Mouse (Mus musculus) embryonic facial prominence, embryonic 15.5 days (tissue): ENCODE measurements around the gene Apon. TPM values are rescaled to one million over a fixed set of nuclear protein-coding genes. Genes with fewer than 3 reads are reported as not detected.
A peak's percentile ranks its signal among the peaks of the same experiment; 100 is the strongest.
"Not testable (repeated sequence)": the region's sequence is repeated elsewhere in the genome, so short reads cannot be mapped to it uniquely, and the experiment has no call there.

ENCODE experiments used
- ATAC-seq: fragments of 200-750 bp; cut with Nextera tagmentation; 2 replicates; pipeline ENCODE4 v1.8.0; 2017; ENCODE audit warnings: low read depth, moderate TSS enrichment; ENCODE audit not compliant: insufficient number of reproducible peaks, low FRiP score, low TSS enrichment
- H3K27ac ChIP-seq: fragments of 300-500 bp; sonication (generic); replicated peaks from 2 replicates; pipeline ENCODE4 v1.5.1; 2015; ENCODE audit warnings: mild to moderate bottlenecking, inconsistent platforms
- H3K27me3 ChIP-seq: fragments of 300-500 bp; sonication (generic); 2 replicates; pipeline ENCODE4 v1.6.1; 2015; ENCODE audit warnings: inconsistent platforms
- H3K36me3 ChIP-seq: fragments of 300-500 bp; sonication (generic); 2 replicates; pipeline ENCODE4 v1.6.1; 2015; ENCODE audit warnings: mild to moderate bottlenecking, inconsistent platforms
- H3K4me1 ChIP-seq: fragments of 300-500 bp; sonication (generic); 2 replicates; pipeline ENCODE4 v1.6.1; 2015; ENCODE audit warnings: inconsistent platforms
- H3K4me2 ChIP-seq: fragments of 300-500 bp; sonication (generic); replicated peaks from 2 replicates; pipeline ENCODE4 v1.6.1; 2015; ENCODE audit warnings: mild to moderate bottlenecking, inconsistent platforms
- H3K4me3 ChIP-seq: fragments of 300-500 bp; sonication (generic); replicated peaks from 2 replicates; pipeline ENCODE4 v1.5.1; 2015; ENCODE audit warnings: mild to moderate bottlenecking, inconsistent platforms
- H3K9ac ChIP-seq: fragments of 300-500 bp; sonication (generic); 2 replicates; pipeline ENCODE4 v1.6.1; 2015; ENCODE audit warnings: inconsistent platforms
- H3K9me3 ChIP-seq: fragments of 300-500 bp; sonication (generic); replicated peaks from 2 replicates; pipeline ENCODE4 v1.6.1; 2016; ENCODE audit warnings: inconsistent platforms
- WGBS: fragments of 180-500 bp; shearing (Covaris S2); methylation state at CpG from one replicate; pipeline ENCODE4 v1.1.7; 2015; 5-methylcytosine and 5-hydroxymethylcytosine counted together
- polyA plus RNA-seq: library from polyadenylated mRNA; unstranded; fragments of >200 nt; fragmentation: Nextera tagmentation; extraction: Ambion mirVana; gene quantifications from 2 replicates; pipeline ENCODE4 v1.2.1, GENCODE M21; 2015

The Apon gene
- polyA plus RNA-seq, 1 experiment from 2014 or later = 0.27 TPM

DNA sequence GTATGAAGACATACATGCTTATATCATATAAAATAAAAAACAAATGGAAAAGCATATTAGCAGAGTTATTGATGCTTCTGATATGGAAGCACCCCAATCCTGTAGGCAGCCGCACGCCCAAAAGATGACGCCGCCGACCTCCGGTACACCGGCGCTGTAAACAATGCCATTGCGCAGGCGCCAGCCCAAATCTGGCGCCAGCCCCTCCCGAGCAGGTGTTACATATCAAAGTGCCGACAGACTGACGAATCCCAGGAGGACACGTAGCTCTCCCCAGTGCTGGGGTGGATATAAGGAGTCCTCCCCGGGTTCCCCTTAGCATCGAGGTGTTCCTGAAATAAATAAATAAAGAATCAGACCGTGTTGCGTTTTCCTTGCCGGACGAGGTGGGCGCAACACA, 8.4 kb downstream of the Apon start:
- H3K4me2 ChIP-seq = no peak overlapping the region
- H3K4me1 ChIP-seq = no peaks in the 10 kb centered on the region
- 82% methylated on average over 22 of the region's 22 CpGs for WGBS
- no peak overlapping the region for H3K4me3 ChIP-seq
- no peaks in the 10 kb centered on the region for H3K36me3 ChIP-seq
- H3K9me3 ChIP-seq = no peaks in the 10 kb centered on the region
- no peak overlapping the region for H3K27ac ChIP-seq
- no peak for ATAC-seq
- no peak overlapping the region for H3K9ac ChIP-seq
- H3K27me3 ChIP-seq = no peaks in the 10 kb centered on the region

DNA sequence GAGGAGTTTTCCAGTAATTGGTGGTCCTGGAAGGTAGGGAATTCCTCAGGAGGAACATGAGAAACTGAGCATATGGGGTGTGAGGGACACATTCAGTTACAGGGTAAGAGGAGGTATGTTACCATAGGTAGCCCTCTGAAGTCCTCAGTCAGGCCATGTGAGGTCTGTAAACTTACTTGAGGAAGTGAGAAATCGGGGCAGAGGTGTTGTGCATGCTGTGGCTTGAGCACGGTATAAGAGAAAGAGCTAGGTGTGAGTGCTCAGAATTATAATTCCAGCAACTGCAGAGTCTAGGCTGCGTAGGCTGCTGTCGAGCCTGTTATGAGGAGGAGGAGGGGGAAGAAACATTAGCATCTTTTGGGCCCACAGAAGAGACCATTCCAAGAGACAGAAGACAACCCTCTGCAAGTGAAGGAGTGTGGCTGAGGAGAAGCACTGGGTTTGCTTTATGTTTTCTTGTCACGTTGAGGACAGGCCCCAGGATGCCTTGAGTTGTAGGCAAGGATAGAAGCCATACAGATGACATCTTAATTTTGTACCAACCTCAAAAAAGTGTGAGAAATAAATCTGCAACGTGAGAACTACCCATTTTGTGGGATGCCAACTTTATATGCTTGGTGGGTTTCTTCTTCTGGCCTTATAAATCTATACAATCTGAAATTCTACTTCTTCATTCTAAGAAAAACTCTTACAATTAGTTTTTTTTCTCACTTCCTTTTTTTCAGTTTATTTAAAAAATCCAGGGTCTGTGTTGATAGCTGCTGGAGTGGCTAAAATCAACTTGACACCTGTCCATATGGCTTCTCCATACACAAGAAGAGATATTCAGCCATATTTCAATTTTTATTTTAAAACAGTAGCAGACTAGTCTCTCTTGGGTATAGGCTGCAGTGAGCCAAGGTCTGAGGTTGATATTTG, 9.8 kb downstream of the Apon start:
- 74% methylated on average over 6 of the region's 6 CpGs for WGBS
- Histone ChIP-seq H3K27me3 (no peaks in the 10 kb centered on the region), H3K4me3 (no peak overlapping the region), H3K27ac (no peak overlapping the region), H3K9ac (no peak overlapping the region), H3K4me2 (no peak overlapping the region), H3K4me1 (no peaks in the 10 kb centered on the region), H3K9me3 (no peaks in the 10 kb centered on the region), H3K36me3 (no peaks in the 10 kb centered on the region)
- no peak for ATAC-seq

DNA sequence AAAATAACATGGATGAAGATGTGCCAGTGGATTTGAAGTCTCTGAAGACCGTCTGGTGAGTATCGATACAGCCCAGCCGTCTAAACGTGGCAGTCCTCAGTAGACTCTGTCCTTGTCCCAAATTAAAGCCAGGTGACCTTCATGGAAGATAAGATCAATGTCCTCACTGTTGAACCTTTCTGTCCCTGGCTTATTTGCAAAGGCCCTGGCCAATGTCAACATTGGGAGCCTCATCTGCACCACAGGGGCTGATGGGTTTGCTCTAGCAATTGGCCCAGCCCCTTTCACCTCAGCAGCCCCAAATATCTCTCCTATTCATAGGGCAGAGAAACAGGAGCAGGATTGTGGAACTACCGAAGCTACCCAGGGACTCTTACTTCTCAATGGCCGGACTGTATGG, 14.5 kb downstream of the Apon start, which contains the start of gene Apof:
Apof (plus strand) TSS at position 301 of the 400 bp plus-strand sequence.
- H3K27me3 ChIP-seq = no peaks in the 10 kb centered on the region
- H3K36me3 ChIP-seq = no peaks in the 10 kb centered on the region
- H3K4me3 ChIP-seq = no peak within 1 kb of the TSS
- H3K4me2 ChIP-seq = no peak within 1 kb of the TSS
- H3K9ac ChIP-seq = no peak within 1 kb of the TSS
- no peak for ATAC-seq
- no peak within 1 kb of the TSS for H3K27ac ChIP-seq
- no peaks in the 10 kb centered on the region for H3K9me3 ChIP-seq
- 57% methylated on average over 6 of the region's 6 CpGs for WGBS
- H3K4me1 ChIP-seq = 0 out of 2 replicates have a peak, but pooled peaks cover 3% of the 10 kb centered on the region

DNA sequence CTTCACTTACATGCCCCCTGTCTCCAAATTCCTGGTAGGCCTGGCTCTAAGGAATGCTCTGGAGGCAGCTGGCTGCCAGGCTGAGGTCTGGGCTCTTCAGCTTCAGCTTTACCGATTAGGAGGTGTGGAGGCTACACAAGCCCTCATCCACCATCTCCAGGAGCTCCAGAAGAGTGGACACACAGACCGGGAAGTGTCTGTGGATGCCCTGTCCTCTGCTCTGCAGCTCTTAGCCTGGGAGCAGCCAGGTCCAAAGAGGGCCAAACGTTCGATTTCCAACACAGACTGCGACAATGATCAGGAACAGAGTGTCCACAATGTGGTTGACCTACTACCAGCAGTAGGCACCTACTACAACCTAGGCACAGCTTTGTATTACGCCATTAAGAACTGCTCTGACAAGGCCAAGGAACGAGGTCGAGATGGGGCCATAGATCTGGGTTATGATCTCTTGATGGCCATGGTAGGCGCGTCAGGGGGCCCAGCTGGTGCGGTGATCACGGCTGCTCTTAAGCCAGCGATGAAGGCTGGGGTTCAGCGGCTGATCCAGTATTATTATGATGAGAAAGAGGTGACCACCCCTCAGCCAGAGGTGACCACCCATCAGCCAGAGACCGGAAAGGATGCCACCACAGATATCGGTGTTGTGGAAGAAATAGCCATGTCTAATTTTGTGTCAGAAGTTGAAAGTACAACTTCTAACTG, 15.5 kb downstream of the Apon start:
- Histone ChIP-seq H3K4me1 (0 out of 2 replicates have a peak, but pooled peaks cover 3% of the 10 kb centered on the region), H3K4me2 (no peak overlapping the region), H3K4me3 (no peak overlapping the region), H3K27ac (no peak overlapping the region), H3K27me3 (no peaks in the 10 kb centered on the region), H3K9me3 (no peaks in the 10 kb centered on the region), H3K36me3 (no peaks in the 10 kb centered on the region), H3K9ac (no peak overlapping the region)
- WGBS = 89% methylated on average over 16 of the region's 16 CpGs
- ATAC-seq = no peak

DNA sequence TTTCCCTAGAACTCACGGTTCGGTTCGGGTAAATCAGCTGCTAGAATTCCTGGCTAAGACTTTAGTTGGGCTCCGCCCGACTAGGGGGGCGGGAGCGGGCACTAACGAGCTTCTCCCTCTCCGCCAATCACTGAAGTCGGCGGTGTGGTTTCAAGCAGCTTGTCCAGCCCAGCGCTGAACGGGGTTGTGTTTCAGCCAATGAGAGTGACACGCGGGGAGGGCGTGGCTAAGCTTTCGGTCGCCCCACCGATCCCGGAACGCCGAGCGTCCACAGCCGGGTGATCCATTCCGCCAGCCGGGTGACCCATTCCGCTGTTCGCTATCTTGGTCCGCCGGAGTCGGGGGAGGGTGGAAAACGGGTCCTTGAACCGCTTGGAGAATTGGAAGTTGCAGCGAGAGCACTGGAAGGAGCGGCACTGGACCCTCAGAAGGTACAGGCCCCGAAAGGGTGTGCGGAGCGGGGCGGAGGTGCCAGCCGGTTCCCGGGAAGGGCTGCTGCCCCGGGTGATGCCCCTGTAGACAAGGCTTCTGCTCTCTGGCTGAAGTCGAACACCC, 16.5 kb downstream of the Apon start, which contains the start of gene Stat2:
Stat2 (plus strand) TSS at position 273 of the 555 bp plus-strand sequence.
- Histone ChIP-seq H3K4me1 (0 out of 2 replicates have a peak, but pooled peaks cover 3% of the 10 kb centered on the region), H3K27ac (peak within 1 kb of the TSS; percentile 82), H3K9ac (peak within 1 kb of the TSS; percentile 71), H3K9me3 (no peaks in the 10 kb centered on the region), H3K36me3 (no peaks in the 10 kb centered on the region), H3K4me3 (peak within 1 kb of the TSS; percentile 77), H3K4me2 (peak within 1 kb of the TSS; percentile 72), H3K27me3 (no peaks in the 10 kb centered on the region)
- under 1% methylated on average over 43 of the region's 43 CpGs for WGBS
- ATAC-seq = peak; percentile 99

DNA sequence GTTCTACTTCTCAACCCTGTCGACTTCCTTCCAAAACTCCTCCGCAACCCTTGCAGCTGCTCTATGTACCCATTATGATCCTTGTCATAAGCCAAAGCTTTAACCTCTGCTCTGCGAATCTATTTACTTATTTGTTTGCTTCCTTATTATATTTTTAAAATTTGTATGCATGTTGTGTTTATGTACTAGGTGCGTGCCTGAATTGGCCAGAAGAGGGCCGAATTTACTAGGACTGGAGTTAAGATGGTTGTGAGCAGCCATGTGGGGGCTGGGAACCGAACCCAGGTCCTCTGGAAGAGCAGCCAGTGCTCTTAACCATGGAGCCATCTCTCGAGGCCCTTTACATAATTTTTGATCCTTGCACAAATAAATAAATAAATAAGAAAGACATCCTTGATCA, 17.0 kb downstream of the Apon start:
- H3K4me2 ChIP-seq = peak overlapping the region; percentile 72
- peak overlapping the region; percentile 77 for H3K4me3 ChIP-seq
- ATAC-seq = no peak
- H3K27me3 ChIP-seq = no peaks in the 10 kb centered on the region
- 38% methylated on average over 7 of the region's 7 CpGs for WGBS
- H3K9ac ChIP-seq = peak overlapping the region; percentile 71
- no peaks in the 10 kb centered on the region for H3K9me3 ChIP-seq
- 0 out of 2 replicates have a peak, but pooled peaks cover 3% of the 10 kb centered on the region for H3K4me1 ChIP-seq
- H3K27ac ChIP-seq = peak overlapping the region; percentile 82
- H3K36me3 ChIP-seq = no peaks in the 10 kb centered on the region

DNA sequence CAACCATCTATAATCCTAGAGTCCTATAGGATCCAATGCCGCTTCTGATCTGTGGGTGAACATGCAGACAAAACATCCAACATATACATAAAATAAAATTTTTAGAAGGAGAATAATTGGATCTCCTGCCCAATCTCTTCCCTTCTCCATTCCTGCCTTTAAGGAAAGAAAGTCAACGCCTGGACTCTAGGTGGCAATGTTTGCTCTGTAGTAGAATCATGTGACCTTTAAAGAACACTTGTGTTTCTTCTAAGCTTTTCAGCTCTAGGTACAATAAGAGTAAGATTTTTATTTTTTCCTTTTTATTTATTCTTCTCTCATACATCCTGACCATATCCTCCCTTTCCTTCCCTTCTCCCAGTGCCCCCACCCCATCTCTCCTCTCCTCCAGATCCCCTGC, 18.0 kb downstream of the Apon start:
- H3K9ac ChIP-seq = no peak overlapping the region
- H3K4me3 ChIP-seq = no peak overlapping the region
- H3K27me3 ChIP-seq = no peaks in the 10 kb centered on the region
- H3K4me2 ChIP-seq = no peak overlapping the region
- H3K36me3 ChIP-seq = 0 out of 2 replicates have a peak, but pooled peaks cover 6% of the 10 kb centered on the region
- H3K4me1 ChIP-seq = 0 out of 2 replicates have a peak, but pooled peaks cover 3% of the 10 kb centered on the region
- 67% methylated on average over 2 of the region's 2 CpGs for WGBS
- H3K27ac ChIP-seq = no peak overlapping the region
- no peaks in the 10 kb centered on the region for H3K9me3 ChIP-seq
- ATAC-seq = no peak

DNA sequence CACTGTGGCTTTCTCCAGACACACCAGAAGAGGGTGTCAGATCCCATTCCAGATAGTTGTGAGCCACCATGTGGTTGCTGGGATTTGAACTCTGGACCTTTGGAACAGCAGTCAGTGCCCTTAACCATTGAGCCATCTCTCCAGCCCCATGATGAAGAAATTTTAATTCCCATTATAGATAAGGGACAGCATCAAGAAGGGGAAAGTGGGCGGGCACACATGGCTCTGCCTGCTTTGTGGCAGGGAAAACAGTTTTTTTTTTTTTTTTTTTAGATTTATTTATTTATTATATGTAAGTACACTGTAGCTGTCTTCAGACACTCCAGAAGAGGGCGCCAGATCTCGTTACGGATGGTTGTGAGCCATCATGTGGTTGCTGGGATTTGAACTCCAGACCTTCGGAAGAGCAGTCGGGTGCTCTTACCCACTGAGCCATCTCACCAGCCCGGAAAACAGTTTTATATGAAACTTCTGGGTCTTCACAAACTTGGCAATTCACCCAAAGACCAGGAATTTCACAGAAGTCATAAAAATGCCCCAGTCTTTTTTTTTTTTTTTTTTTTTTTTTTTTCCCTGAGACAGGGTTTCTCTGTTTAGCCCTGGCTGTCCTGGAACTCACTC, 19.0 kb downstream of the Apon start:
- not testable (repeated sequence) for ATAC-seq, H3K27me3 ChIP-seq, H3K9ac ChIP-seq, H3K4me1 ChIP-seq, H3K9me3 ChIP-seq, H3K4me3 ChIP-seq, H3K4me2 ChIP-seq, H3K27ac ChIP-seq
- peaks cover 13% of the 10 kb centered on the region for H3K36me3 ChIP-seq
- 94% methylated on average over 4 of the region's 7 CpGs for WGBS

DNA sequence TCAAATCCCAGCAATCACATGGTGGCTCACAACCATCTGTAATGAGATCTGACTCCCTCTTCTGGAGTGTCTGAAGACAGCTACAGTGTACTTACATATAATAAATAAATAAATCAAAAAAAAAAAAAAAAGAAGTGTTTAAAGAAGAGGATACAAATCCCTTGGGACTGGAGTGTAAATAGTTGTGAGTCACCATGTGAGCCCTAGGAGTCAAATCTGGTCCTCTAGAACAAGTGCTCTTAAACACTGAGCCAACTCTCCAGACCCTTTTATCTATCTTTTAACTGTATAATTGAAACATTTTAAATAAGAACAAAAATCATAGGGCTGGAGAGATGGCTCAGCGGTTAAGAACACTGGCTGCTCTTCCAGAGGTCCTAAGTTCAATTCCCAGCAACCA, 21.5 kb downstream of the Apon start:
- H3K27me3 ChIP-seq, H3K27ac ChIP-seq, H3K4me3 ChIP-seq, H3K4me1 ChIP-seq, H3K4me2 ChIP-seq, H3K9me3 ChIP-seq, ATAC-seq, H3K9ac ChIP-seq: not testable (repeated sequence)
- H3K36me3 ChIP-seq = peaks cover 27% of the 10 kb centered on the region
- WGBS = 97% methylated on average over 1 of the region's 1 CpGs

DNA sequence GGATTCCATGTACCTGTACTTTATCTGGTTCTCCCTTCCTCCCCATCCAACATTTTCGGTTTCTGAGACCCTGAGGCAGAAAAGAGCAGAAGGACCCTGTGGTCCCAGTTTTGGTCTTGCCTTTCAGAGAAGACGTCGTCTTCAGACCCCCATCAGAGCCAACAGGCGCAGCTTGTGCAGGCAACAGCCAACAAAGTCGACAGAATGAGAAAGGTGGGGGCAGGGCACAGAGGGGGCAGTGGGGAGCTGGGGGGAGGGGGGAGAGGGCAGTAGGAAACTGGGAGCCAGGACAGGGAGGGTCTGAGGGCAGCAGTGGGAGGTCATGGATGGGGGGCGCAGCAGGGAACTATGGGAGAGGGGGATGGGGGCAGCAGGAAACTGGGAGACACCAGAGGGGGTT, 24.3 kb downstream of the Apon start:
- ATAC-seq = no peak
- H3K27me3 ChIP-seq = no peaks in the 10 kb centered on the region
- no peaks in the 10 kb centered on the region for H3K9me3 ChIP-seq
- WGBS = 55% methylated on average over 6 of the region's 6 CpGs
- no peak overlapping the region for H3K9ac ChIP-seq
- H3K4me2 ChIP-seq = no peak overlapping the region
- no peak overlapping the region for H3K27ac ChIP-seq
- H3K4me1 ChIP-seq = no peaks in the 10 kb centered on the region
- H3K36me3 ChIP-seq = peaks cover 52% of the 10 kb centered on the region
- H3K4me3 ChIP-seq = no peak overlapping the region

DNA sequence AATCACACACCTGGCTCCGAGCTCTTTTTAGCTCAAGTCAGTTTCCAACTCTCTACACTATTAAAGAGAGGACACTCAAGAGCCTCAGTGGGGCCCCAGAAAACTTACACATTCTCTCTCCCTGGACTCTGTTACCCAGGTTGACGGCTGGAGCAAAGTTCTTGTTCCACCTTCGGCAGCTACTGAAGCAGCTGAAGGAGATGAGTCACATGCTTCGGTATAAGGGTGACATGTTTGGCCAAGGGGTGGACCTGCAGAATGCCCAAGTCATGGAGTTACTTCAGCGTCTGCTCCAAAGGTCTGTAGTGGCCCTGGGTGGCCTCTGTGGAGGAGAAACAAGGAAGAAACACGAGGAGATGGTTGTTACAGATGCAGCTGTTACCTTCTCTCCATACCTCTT, 27.0 kb downstream of the Apon start:
- Histone ChIP-seq H3K4me2 (no peak overlapping the region), H3K27me3 (no peaks in the 10 kb centered on the region), H3K4me3 (no peak overlapping the region), H3K9me3 (no peaks in the 10 kb centered on the region), H3K27ac (no peak overlapping the region), H3K9ac (no peak overlapping the region), H3K36me3 (peaks cover 71% of the 10 kb centered on the region), H3K4me1 (no peaks in the 10 kb centered on the region)
- no peak for ATAC-seq
- whole genome bisulfite sequencing = 85% methylated on average over 6 of the region's 6 CpGs
